Mouse (Mus musculus) erythroblast, embryonic 14.5 days (primary cell): ENCODE measurements around the gene Cenpe.

ENCODE experiments used
- GATA1 ChIP-seq: IDR thresholded peaks from 2 replicates; pipeline ENCODE4 v1.6.1; 2012; ENCODE audit warnings: low read length, inconsistent platforms, mixed read lengths
- TAL1 ChIP-seq: IDR thresholded peaks from 3 replicates; pipeline ENCODE4 v1.6.1; 2012; ENCODE audit warnings: low read length, inconsistent platforms, mixed read lengths

GRCm38 (mm10) chr3:135249104-135249503 lies 36.8 kb downstream of the Cenpe start:
- no peak for TF ChIP-seq GATA1
- no peak for TF ChIP-seq TAL1
